Mouse (Mus musculus) thymus, adult 2 months (tissue): ENCODE data around the gene Mcidas. TPM values are rescaled to one million over a fixed set of nuclear protein-coding genes. Genes with fewer than 3 reads are reported as not detected.

Experiments used
- DNase-seq: peaks from one replicate; pipeline ENCODE4 v3.0.0; 2021
- H3K27ac ChIP-seq: fragments of 200-500 bp; 2 replicates; pipeline ENCODE4 v1.5.1; 2012; ENCODE audit warnings: low read length, control low read depth; ENCODE audit not compliant: control insufficient read depth, insufficient read depth
- H3K27me3 ChIP-seq: fragments of 200-500 bp; 2 replicates; pipeline ENCODE4 v1.6.1; 2012; ENCODE audit warnings: mild to moderate bottlenecking, low read length, moderate library complexity, mixed read lengths; ENCODE audit not compliant: control insufficient read depth, insufficient read depth
- H3K36me3 ChIP-seq: fragments of 200-500 bp; 2 replicates; pipeline ENCODE4 v1.6.1; 2012; ENCODE audit warnings: mild to moderate bottlenecking, low read length, moderate library complexity; ENCODE audit not compliant: control insufficient read depth, insufficient read depth
- H3K4me1 ChIP-seq: fragments of 200-500 bp; replicated peaks from 2 replicates; pipeline ENCODE4 v1.6.1; 2012; ENCODE audit warnings: low read length; ENCODE audit not compliant: control insufficient read depth, insufficient read depth
- H3K4me3 ChIP-seq: fragments of 200-500 bp; 2 replicates; pipeline ENCODE4 v1.5.1; 2012; ENCODE audit warnings: mild to moderate bottlenecking, low read length, control low read depth, moderate library complexity; ENCODE audit not compliant: control insufficient read depth, insufficient read depth
- CTCF ChIP-seq: fragments of 200-500 bp; IDR thresholded peaks from 2 replicates; pipeline ENCODE4 v1.5.1; 2012; ENCODE audit warnings: mild to moderate bottlenecking, control low read depth, low read length, moderate library complexity, borderline replicate concordance; ENCODE audit not compliant: control insufficient read depth, poor library complexity, insufficient read depth; ENCODE audit errors: extremely low read depth
- POLR2A ChIP-seq: fragments of 200-500 bp; IDR thresholded peaks from 2 replicates; pipeline ENCODE4 v1.6.1; 2012; ENCODE audit warnings: mild to moderate bottlenecking, low read length, control low read depth, moderate library complexity; ENCODE audit not compliant: control insufficient read depth, poor library complexity, insufficient read depth; ENCODE audit errors: extremely low read depth
- WGBS: fragments of 180-500 bp; shearing (Covaris S2); methylation state at CpG from one replicate; pipeline ENCODE4 v1.1.7; 2018; 5-methylcytosine and 5-hydroxymethylcytosine counted together
- polyA plus RNA-seq: library from polyadenylated mRNA; depleted of rRNA; stranded (reverse); fragments of >200 nt; gene quantifications from 2 replicates; pipeline ENCODE4 v1.2.3, GENCODE M21; 2012; rRNA removed

Gene Mcidas
- polyA plus RNA-seq, 1 experiment: 0.28 TPM

- no peak for TF ChIP-seq POLR2A
- TF ChIP-seq CTCF: no peak
- no peak overlapping the region for H3K4me3 ChIP-seq
- WGBS: 84% methylated on average over 3 of the region's 3 CpGs
- no peaks in the 10 kb centered on the region for H3K36me3 ChIP-seq
- DNase-seq: no peak
- H3K27ac ChIP-seq: no peak overlapping the region
- H3K27me3 ChIP-seq: no peaks in the 10 kb centered on the region
- peaks cover 9% of the 10 kb centered on the region for H3K4me1 ChIP-seq
Measured at GRCm38 (mm10) chr13:113044876-113045275, 51.2 kb downstream of the Mcidas start.

- TF ChIP-seq CTCF (no peak), POLR2A (no peak)
- Histone ChIP-seq H3K4me3 (no peak overlapping the region), H3K27ac (no peak overlapping the region), H3K36me3 (no peaks in the 10 kb centered on the region), H3K4me1 (peaks cover 9% of the 10 kb centered on the region), H3K27me3 (no peaks in the 10 kb centered on the region)
- WGBS: 65% methylated on average over 18 of the region's 18 CpGs
- no peak for DNase-seq
Measured at GRCm38 (mm10) chr13:113045458-113046110, 51.9 kb downstream of the Mcidas start.

GRCm38 (mm10) chr13:113046211-113046883 is 52.7 kb downstream of the Mcidas start, which contains the start of gene Gpx8:
Gene Gpx8 (minus strand): TSS chr13:113046410.
- H3K27ac ChIP-seq: no peak within 1 kb of the TSS
- no peaks in the 10 kb centered on the region for H3K36me3 ChIP-seq
- H3K4me3 ChIP-seq: peak within 1 kb of the TSS; percentile 20; the same call in 1 of the 2 replicates
- no peaks in the 10 kb centered on the region for H3K27me3 ChIP-seq
- DNase-seq: peak; percentile 48
- peaks cover 9% of the 10 kb centered on the region for H3K4me1 ChIP-seq
- no peak for TF ChIP-seq CTCF
- no peak for TF ChIP-seq POLR2A
- WGBS: 12% methylated on average over 21 of the region's 21 CpGs

DNA sequence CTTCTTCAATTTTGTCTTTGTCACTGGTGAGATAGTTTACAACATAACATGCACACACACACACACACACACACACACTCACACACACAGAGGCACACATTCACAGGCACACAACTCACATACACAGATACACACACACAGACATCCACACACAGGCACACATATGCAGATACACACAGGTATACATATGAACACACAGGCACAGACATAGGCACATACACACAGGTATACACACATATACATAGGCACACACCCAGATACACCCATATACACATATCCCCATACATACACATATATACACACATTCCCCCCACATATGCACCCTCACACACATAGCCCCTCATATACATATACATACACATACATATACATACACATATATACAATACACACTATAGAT is 53.4 kb downstream of the Mcidas start:
- no peak overlapping the region for H3K4me3 ChIP-seq
- DNase-seq: no peak
- H3K4me1 ChIP-seq: peaks cover 9% of the 10 kb centered on the region
- TF ChIP-seq CTCF: no peak
- no peak overlapping the region for H3K27ac ChIP-seq
- H3K36me3 ChIP-seq: no peaks in the 10 kb centered on the region
- no peaks in the 10 kb centered on the region for H3K27me3 ChIP-seq

DNA sequence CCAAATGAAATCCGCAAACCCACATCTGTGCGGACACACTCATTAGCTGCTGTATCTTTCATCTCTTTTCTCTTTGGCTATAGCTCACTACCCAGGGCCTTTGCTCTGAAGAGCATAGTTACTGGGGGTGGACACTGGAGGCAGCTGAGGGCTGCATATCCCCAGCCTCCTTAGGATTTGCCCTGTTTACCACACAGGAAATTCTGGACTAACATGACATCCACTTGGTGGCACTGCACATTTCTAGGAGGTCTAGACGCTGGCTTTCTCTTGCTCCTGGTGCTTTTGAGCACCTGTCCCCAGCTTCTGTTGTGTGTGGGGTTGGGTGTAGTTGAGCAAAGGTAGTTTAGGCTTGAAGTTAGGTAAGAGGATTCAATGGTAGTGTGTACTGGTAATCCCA is 54.0 kb downstream of the Mcidas start:
- Histone ChIP-seq H3K36me3 (no peaks in the 10 kb centered on the region), H3K27ac (no peak overlapping the region), H3K4me1 (peaks cover 9% of the 10 kb centered on the region), H3K4me3 (no peak overlapping the region), H3K27me3 (no peaks in the 10 kb centered on the region)
- WGBS: 73% methylated on average over 3 of the region's 3 CpGs
- DNase-seq: no peak
- TF ChIP-seq CTCF (no peak), POLR2A (no peak)

Other genes with a start within 250 kb of the Mcidas start
- 10.4 and 13.5 TPM in 2 replicates for gene Plpp1, start 193.1 kb upstream of the Mcidas start, polyA plus RNA-seq
- gene Mtrex, start 66.4 kb upstream of the Mcidas start, polyA plus RNA-seq: 12.6 and 14.5 TPM in 2 replicates
- gene Dhx29, start 66.4 kb upstream of the Mcidas start, polyA plus RNA-seq: 4.8 and 5.2 TPM in 2 replicates
- 3.9 and 6.1 TPM in 2 replicates for gene Ccno, start 6.0 kb upstream of the Mcidas start, polyA plus RNA-seq
- 0.47 and 0.48 TPM in 2 replicates for gene Cdc20b, start 41.3 kb downstream of the Mcidas start, polyA plus RNA-seq
- 1.3 and 1.9 TPM in 2 replicates for gene Gpx8, start 52.6 kb downstream of the Mcidas start, polyA plus RNA-seq
- 15.8 and 19.4 TPM in 2 replicates for gene Gzma, start 107.1 kb downstream of the Mcidas start, polyA plus RNA-seq
- 0.58 and 0.73 TPM in 2 replicates for gene Esm1, start 215.8 kb downstream of the Mcidas start, polyA plus RNA-seq
- gene Gzmk, start 232.1 kb downstream of the Mcidas start, polyA plus RNA-seq: 0.20 TPM in 1 of 2 replicates, not detected in the other